Mouse (Mus musculus): Measurements from ENCODE around the gene Map2k1.

DNA sequence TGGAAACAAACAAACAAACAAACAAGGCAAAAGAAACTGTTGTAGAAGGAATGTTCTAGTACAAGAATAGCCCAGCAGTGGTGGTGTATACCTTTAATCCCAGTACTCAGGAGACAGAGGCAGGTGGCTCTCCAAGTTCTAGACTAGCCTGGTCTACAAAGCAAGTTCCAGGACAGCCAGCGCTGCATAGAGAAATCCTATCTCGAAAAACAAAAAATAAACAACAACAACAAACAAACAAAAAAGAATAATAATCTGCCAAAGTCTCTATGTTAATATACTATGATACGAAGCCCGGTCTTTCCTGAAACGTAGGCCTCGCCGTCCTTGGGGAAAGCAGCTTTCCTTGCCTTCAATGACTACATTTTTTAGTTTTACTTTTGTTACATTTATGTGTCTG, 17.4 kb downstream of the Map2k1 start:
- TF ChIP-seq MAFK (IDR thresholded peaks at IDR 0.05; ENCODE audit: insufficient read depth, low read depth, low read length) (no peak), ZNF384 (IDR thresholded peaks at IDR 0.05; ENCODE audit: low read depth, low read length) (no peak), ZC3H11A (IDR thresholded peaks at IDR 0.05; ENCODE audit: borderline replicate concordance, low read depth, low read length) (no peak)

Measured in ES-E14 (cell line).